Mouse (Mus musculus): ENCODE results near the gene Sugct. TPM values are rescaled to one million over a fixed set of nuclear protein-coding genes. Genes with fewer than 3 reads are reported as not detected.

The Sugct gene
- polyA plus RNA-seq, 1 experiment: 2.1 TPM

- Histone ChIP-seq H3K36me3 (replicated peaks; ENCODE audit: low read length) (no peaks in the 10 kb centered on the region), H3K27me3 (replicated peaks) (no peaks in the 10 kb centered on the region), H3K4me1 (peaks cover 3% of the 10 kb centered on the region; the same call in 1 of the 2 replicates), H3K4me3 (replicated peaks) (no peak overlapping the region), H3K9me3 (no peaks in the 10 kb centered on the region)
- TF ChIP-seq GATA1 (IDR thresholded peaks at IDR 0.05; ENCODE audit: borderline replicate concordance, low read length) (no peak), FLI1 (IDR thresholded peaks at IDR 0.05; ENCODE audit: low read length) (no peak)
These were observed 359.3 kb downstream of the Sugct start for GRCm38 (mm10) chr13:17335885-17336540.

GRCm38 (mm10) chr13:17326863-17327262 lies 368.5 kb downstream of the Sugct start:
- no peak overlapping the region for H3K4me3 ChIP-seq (replicated peaks)
- H3K27me3 ChIP-seq (replicated peaks): no peaks in the 10 kb centered on the region
- no peaks in the 10 kb centered on the region for H3K4me1 ChIP-seq
- H3K9me3 ChIP-seq: no peaks in the 10 kb centered on the region
- H3K36me3 ChIP-seq (replicated peaks; ENCODE audit: low read length): no peaks in the 10 kb centered on the region
- TF ChIP-seq FLI1 (IDR thresholded peaks at IDR 0.05; ENCODE audit: low read length) (no peak), GATA1 (IDR thresholded peaks at IDR 0.05; ENCODE audit: borderline replicate concordance, low read length) (no peak)

- no peaks in the 10 kb centered on the region for H3K27me3 ChIP-seq (replicated peaks)
- H3K4me3 ChIP-seq (replicated peaks): no peak overlapping the region
- no peaks in the 10 kb centered on the region for H3K36me3 ChIP-seq (replicated peaks; ENCODE audit: low read length)
- no peaks in the 10 kb centered on the region for H3K9me3 ChIP-seq
- H3K4me1 ChIP-seq: no peaks in the 10 kb centered on the region
- no peak for TF ChIP-seq FLI1 (IDR thresholded peaks at IDR 0.05; ENCODE audit: low read length)
These were observed 393.8 kb downstream of the Sugct start for GRCm38 (mm10) chr13:17301590-17301989.

- no peak overlapping the region for H3K4me3 ChIP-seq (replicated peaks)
- H3K27me3 ChIP-seq (replicated peaks): no peaks in the 10 kb centered on the region
- H3K36me3 ChIP-seq (replicated peaks; ENCODE audit: low read length): no peaks in the 10 kb centered on the region
- no peaks in the 10 kb centered on the region for H3K4me1 ChIP-seq
- TF ChIP-seq FLI1 (IDR thresholded peaks at IDR 0.05; ENCODE audit: low read length): no peak
- TF ChIP-seq GATA1 (IDR thresholded peaks at IDR 0.05; ENCODE audit: borderline replicate concordance, low read length): no peak
- no peaks in the 10 kb centered on the region for H3K9me3 ChIP-seq
These were observed 397.8 kb downstream of the Sugct start for GRCm38 (mm10) chr13:17297462-17298005.

GRCm38 (mm10) chr13:17296912-17297311 lies 398.4 kb downstream of the Sugct start:
- TF ChIP-seq FLI1 (IDR thresholded peaks at IDR 0.05; ENCODE audit: low read length) (no peak), GATA1 (IDR thresholded peaks at IDR 0.05; ENCODE audit: borderline replicate concordance, low read length) (no peak)
- Histone ChIP-seq H3K4me1 (no peaks in the 10 kb centered on the region), H3K4me3 (replicated peaks) (no peak overlapping the region), H3K27me3 (replicated peaks) (no peaks in the 10 kb centered on the region), H3K9me3 (no peaks in the 10 kb centered on the region), H3K36me3 (replicated peaks; ENCODE audit: low read length) (no peaks in the 10 kb centered on the region)

- no peak for TF ChIP-seq FLI1 (IDR thresholded peaks at IDR 0.05; ENCODE audit: low read length)
- TF ChIP-seq GATA1 (IDR thresholded peaks at IDR 0.05; ENCODE audit: borderline replicate concordance, low read length): no peak
- H3K4me1 ChIP-seq: no peaks in the 10 kb centered on the region
- H3K4me3 ChIP-seq (replicated peaks): no peak overlapping the region
- no peaks in the 10 kb centered on the region for H3K9me3 ChIP-seq
- no peaks in the 10 kb centered on the region for H3K27me3 ChIP-seq (replicated peaks)
- H3K36me3 ChIP-seq (replicated peaks; ENCODE audit: low read length): no peaks in the 10 kb centered on the region
These were observed 398.9 kb downstream of the Sugct start for GRCm38 (mm10) chr13:17296460-17296859.

GRCm38 (mm10) chr13:17291057-17291456 lies 404.3 kb downstream of the Sugct start:
- H3K4me3 ChIP-seq (replicated peaks): no peak overlapping the region
- TF ChIP-seq GATA1 (IDR thresholded peaks at IDR 0.05; ENCODE audit: borderline replicate concordance, low read length) (no peak), FLI1 (IDR thresholded peaks at IDR 0.05; ENCODE audit: low read length) (no peak)
- H3K36me3 ChIP-seq (replicated peaks; ENCODE audit: low read length): no peaks in the 10 kb centered on the region
- no peaks in the 10 kb centered on the region for H3K4me1 ChIP-seq
- H3K9me3 ChIP-seq: no peaks in the 10 kb centered on the region
- H3K27me3 ChIP-seq (replicated peaks): no peaks in the 10 kb centered on the region

- Histone ChIP-seq H3K36me3 (replicated peaks; ENCODE audit: low read length) (no peaks in the 10 kb centered on the region), H3K4me3 (replicated peaks) (no peak overlapping the region), H3K4me1 (no peaks in the 10 kb centered on the region), H3K9me3 (no peaks in the 10 kb centered on the region), H3K27me3 (replicated peaks) (no peaks in the 10 kb centered on the region)
- TF ChIP-seq GATA1 (IDR thresholded peaks at IDR 0.05; ENCODE audit: borderline replicate concordance, low read length) (no peak), FLI1 (IDR thresholded peaks at IDR 0.05; ENCODE audit: low read length) (no peak)
These were observed 407.0 kb downstream of the Sugct start for GRCm38 (mm10) chr13:17288377-17288776.

- Histone ChIP-seq H3K36me3 (replicated peaks; ENCODE audit: low read length) (no peaks in the 10 kb centered on the region), H3K9me3 (no peaks in the 10 kb centered on the region)
- TF ChIP-seq FLI1 (IDR thresholded peaks at IDR 0.05; ENCODE audit: low read length): no peak
- no peak for TF ChIP-seq GATA1 (IDR thresholded peaks at IDR 0.05; ENCODE audit: borderline replicate concordance, low read length)
These were observed 449.4 kb downstream of the Sugct start for GRCm38 (mm10) chr13:17245936-17246335.

GRCm38 (mm10) chr13:17216524-17216923 lies 478.8 kb downstream of the Sugct start:
- no peaks in the 10 kb centered on the region for H3K9me3 ChIP-seq
- TF ChIP-seq FLI1 (IDR thresholded peaks at IDR 0.05; ENCODE audit: low read length) (no peak), GATA1 (IDR thresholded peaks at IDR 0.05; ENCODE audit: borderline replicate concordance, low read length) (no peak)

More at GRCm38 (mm10) chr13:17245936-17246335, 449.4 kb downstream of the Sugct start:
- Histone ChIP-seq H3K4me1 (no peaks in the 10 kb centered on the region), H3K27me3 (replicated peaks) (no peaks in the 10 kb centered on the region), H3K4me3 (replicated peaks) (no peak overlapping the region)

More at GRCm38 (mm10) chr13:17216524-17216923, 478.8 kb downstream of the Sugct start:
- Histone ChIP-seq H3K27me3 (replicated peaks) (no peaks in the 10 kb centered on the region), H3K36me3 (replicated peaks; ENCODE audit: low read length) (no peaks in the 10 kb centered on the region), H3K4me1 (no peaks in the 10 kb centered on the region), H3K4me3 (replicated peaks) (no peak overlapping the region)
